Mouse (Mus musculus): ENCODE data around the gene Ift80.

GRCm38 (mm10) chr3:68895426-68895825 is 108.9 kb downstream of the Ift80 start:
- no peak for TF ChIP-seq MYOG (IDR thresholded peaks at IDR 0.05; ENCODE audit: control insufficient read depth, extremely low read depth, insufficient read length)
- no peak for TF ChIP-seq CTCF (IDR thresholded peaks at IDR 0.05; ENCODE audit: control insufficient read depth, insufficient read depth, insufficient read length)
- TF ChIP-seq MAX (IDR thresholded peaks at IDR 0.05): no peak
- no peak for TF ChIP-seq CEBPB (IDR thresholded peaks at IDR 0.05; ENCODE audit: low read depth)
